Mouse (Mus musculus): Measurements from ENCODE around the gene Ddx55. TPM values are rescaled to one million over a fixed set of nuclear protein-coding genes. Genes with fewer than 3 reads are reported as not detected.
"Not testable (repeated sequence)": the region's sequence is repeated elsewhere in the genome, so short reads cannot be mapped to it uniquely, and the experiment has no call there.

Ddx55 gene
- total RNA-seq, 2 experiments from 2014 or later: 5.4 to 6.0 TPM

- intact Hi-C loops (cut with DNase I): loop anchor here (5.0 kb wide), 1 partner anchor 268 kb away; no protein-coding TSS in a partner anchor
- DNase-seq (ENCODE audit: low spot score): not testable (repeated sequence)
These were observed 47.1 kb downstream of the Ddx55 start for GRCm38 (mm10) chr5:124599726-124600125.

- DNase-seq (ENCODE audit: low spot score): no peak
- intact Hi-C loops (cut with DNase I): loop anchor here (5.0 kb wide), 1 partner anchor 265 kb away; no protein-coding TSS in a partner anchor
These were observed 49.7 kb downstream of the Ddx55 start for GRCm38 (mm10) chr5:124602349-124602748.

- DNase-seq (ENCODE audit: low spot score): no peak
- intact Hi-C loops (cut with DNase I): loop anchor here (5.0 kb wide), 1 partner anchor 263 kb away; no protein-coding TSS in a partner anchor
These were observed 51.6 kb downstream of the Ddx55 start for GRCm38 (mm10) chr5:124604296-124604695.

GRCm38 (mm10) chr5:124605041-124605622 lies 52.5 kb downstream of the Ddx55 start:
- DNase-seq (ENCODE audit: low spot score): no peak
- intact Hi-C loops (cut with DNase I): no loop called here

- no peak for DNase-seq (ENCODE audit: low spot score)
- intact Hi-C loops (cut with DNase I): no loop called here
These were observed 58.3 kb downstream of the Ddx55 start for GRCm38 (mm10) chr5:124610965-124611364.

GRCm38 (mm10) chr5:124614709-124615108 lies 62.0 kb downstream of the Ddx55 start:
- intact Hi-C loops (cut with DNase I): no loop called here
- no peak for DNase-seq (ENCODE audit: low spot score)

- intact Hi-C loops (cut with DNase I): no loop called here
- no peak for DNase-seq (ENCODE audit: low spot score)
These were observed 66.0 kb downstream of the Ddx55 start for GRCm38 (mm10) chr5:124618711-124619110.

Other genes with a start within 250 kb of the Ddx55 start
- 1 to 10 TPM; 4.0 to 4.6 TPM for gene Mphosph9, start 224.9 kb upstream of the Ddx55 start, total RNA-seq (2021)
- 10 to 100 TPM; 10.5 to 13.6 TPM for gene 2810006K23Rik, start 224.8 kb upstream of the Ddx55 start, total RNA-seq (2021)
- 100 to 1,000 TPM; 159 to 181 TPM for gene Cdk2ap1, start 189.8 kb upstream of the Ddx55 start, total RNA-seq (2021)
- gene Sbno1, start 126.9 kb upstream of the Ddx55 start, total RNA-seq (2021): 10 to 100 TPM; 63.9 to 68.9 TPM
- 100 to 1,000 TPM; 221 to 226 TPM for gene Kmt5a, start 112.9 kb upstream of the Ddx55 start, total RNA-seq (2021)
- gene Rilpl2, start 74.5 kb upstream of the Ddx55 start, total RNA-seq (2021): 1 to 10 TPM; 7.9 to 9.4 TPM
- 10 to 100 TPM; 10.0 to 12.7 TPM for gene Snrnp35, start 69.7 kb upstream of the Ddx55 start, total RNA-seq (2021)
- gene Rilpl1, start 21.5 kb upstream of the Ddx55 start, total RNA-seq (2021): 100 to 1,000 TPM; 191 to 222 TPM
- 100 to 1,000 TPM; 165 to 178 TPM for gene Tmed2, start 12.2 kb upstream of the Ddx55 start, total RNA-seq (2021)
- gene Eif2b1, start 26.3 kb downstream of the Ddx55 start, total RNA-seq (2021): 10 to 100 TPM; 27.8 to 33.3 TPM
- 10 to 100 TPM; 19.8 to 22.6 TPM for gene Gtf2h3, start 26.3 kb downstream of the Ddx55 start, total RNA-seq (2021)
- gene Atp6v0a2, start 75.7 kb downstream of the Ddx55 start, total RNA-seq (2021): 10 to 100 TPM; 52.2 to 52.3 TPM
- under 1 TPM; 0.03 to 0.06 TPM for gene Dnah10, start 172.2 kb downstream of the Ddx55 start, total RNA-seq (2021)

Measured in heart, postnatal 25 days (tissue).